Mouse (Mus musculus) gastrocnemius, postnatal 4 days (tissue): ENCODE results near the gene Bcl2l10. TPM values are rescaled to one million over a fixed set of nuclear protein-coding genes. Genes with fewer than 3 reads are reported as not detected.

Source experiments
- DNase-seq, 2 experiments: peaks; one replicate each; pipeline ENCODE4 v3.0.0; 2021 to 2022; ENCODE audit warnings: low spot score in 2 of 2, mixed read lengths in 2 of 2
- total RNA-seq, 2 experiments: library from RNA; stranded (reverse); gene quantifications; 2 replicates each; pipeline ENCODE4 v1.2.3; 2021

The Bcl2l10 gene
- total RNA-seq, 2 experiments from 2014 or later, result not detected

- DNase-seq, result no peak
Observed at GRCm38 (mm10) chr9:75399069-75399468, 51.5 kb downstream of the Bcl2l10 start.

DNA sequence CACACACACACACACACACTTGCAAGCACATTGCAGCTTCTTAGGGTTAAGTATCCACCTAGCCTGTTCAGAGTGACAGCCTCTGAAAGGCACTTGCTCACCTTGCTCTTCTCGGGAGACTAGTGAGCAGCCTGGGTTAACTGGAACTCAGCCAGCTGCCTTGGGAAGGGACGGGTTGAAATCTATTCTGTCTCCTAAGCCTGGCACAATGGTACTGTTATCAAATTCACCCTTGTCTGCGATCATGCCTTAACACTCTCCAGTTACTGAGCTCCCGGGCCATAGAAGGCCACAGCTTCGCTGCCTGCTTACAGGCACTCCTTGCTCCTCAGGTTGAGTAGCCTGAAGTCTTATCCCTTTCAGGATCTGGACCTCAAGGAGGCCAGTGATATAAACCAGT is 53.1 kb downstream of the Bcl2l10 start:
- no peak for DNase-seq

Other genes with a start within 250 kb of the Bcl2l10 start
- 10 to 100 TPM in 1 of 2 experiments, 1 to 10 TPM in 1; 5.7 to 11.4 TPM for gene Myo5c, start 115.7 kb upstream of the Bcl2l10 start, total RNA-seq
- 10 to 100 TPM; 12.1 to 14.9 TPM for gene Gnb5, start 41.5 kb upstream of the Bcl2l10 start, total RNA-seq
- 10 to 100 TPM; 49.1 to 51.6 TPM for gene Mapk6, start 62.2 kb downstream of the Bcl2l10 start, total RNA-seq
- 10 to 100 TPM; 27.4 to 31.6 TPM for gene Leo1, start 93.8 kb downstream of the Bcl2l10 start, total RNA-seq
- 10 to 100 TPM; 52.4 to 59.7 TPM for gene Tmod3, start 211.9 kb downstream of the Bcl2l10 start, total RNA-seq